Comparison of ENCODE assay signal across 17 mouse cellular contexts in genomic region chr12:16190706-16191105, GRCm38 (mm10).
A peak's percentile ranks its signal among the peaks of the same experiment; 100 is the strongest.
DNase-seq lines count a peak whose midpoint lies in the region; ATAC-seq and TF ChIP-seq lines count a peak whose summit lies in the region.
"Had no signal": no experiment of that assay in that cellular context is flagged by ENCODE, and none has a peak within 500 bp of the region (broad histone marks: within the 10 kb centered on the region; RNA-seq: fewer than 3 reads in every experiment).

No protein-coding gene starts in this region.

- H3K36me3 ChIP-seq in hindbrain, postnatal 0 days (ENCODE audit: insufficient read depth, low read length) = no peaks in the 10 kb centered on the region
- no peaks in the 10 kb centered on the region for H3K36me3 ChIP-seq in hindbrain, embryonic 12.5 days
- H3K36me3 ChIP-seq: G1E; stomach, embryonic 15.5 days had no signal

- no peaks in the 10 kb centered on the region for H3K27me3 ChIP-seq in hindbrain, postnatal 0 days (ENCODE audit: insufficient read depth, low read length)
- no peaks in the 10 kb centered on the region for H3K27me3 ChIP-seq in hindbrain, embryonic 12.5 days
- H3K27me3 ChIP-seq: stomach, embryonic 15.5 days had no signal

- intact Hi-C loops in gastrocnemius, postnatal 14 days (cut with DNase I; ENCODE audit: low total_unique reads) = no loop called here

- TF ChIP-seq CTCF in hindbrain, postnatal 0 days (IDR thresholded peaks at IDR 0.05; ENCODE audit: low read depth) = no peak

- no peak overlapping the region for H3K27ac ChIP-seq in hindbrain, postnatal 0 days
- H3K27ac ChIP-seq in hindbrain, embryonic 12.5 days = no peak overlapping the region
- H3K27ac ChIP-seq: stomach, embryonic 15.5 days had no signal

- 35% methylated on average over 3 of the region's 3 CpGs for WGBS in hindbrain, postnatal 0 days
- WGBS in hindbrain, embryonic 12.5 days = 65% methylated on average over 3 of the region's 3 CpGs

- no peak overlapping the region for H3K4me2 ChIP-seq in hindbrain, postnatal 0 days (ENCODE audit: low read depth, low read length)
- H3K4me2 ChIP-seq in hindbrain, embryonic 12.5 days (replicated peaks) = no peak overlapping the region
- H3K4me2 ChIP-seq: stomach, embryonic 15.5 days had no signal

- ATAC-seq in hindbrain, postnatal 0 days = no peak
- no peak for ATAC-seq in hindbrain, embryonic 12.5 days (ENCODE audit: low FRiP score)
- ATAC-seq: activated CD4-positive, CD25-positive, alpha-beta regulatory T cell, adult 4 months; intestine, postnatal 0 days had no signal

- H3K4me3 ChIP-seq in hindbrain, postnatal 0 days (ENCODE audit: low read length) = no peak overlapping the region
- no peak overlapping the region for H3K4me3 ChIP-seq in hindbrain, embryonic 12.5 days
- H3K4me3 ChIP-seq: stomach, embryonic 15.5 days had no signal

- peak; percentile 63 for DNase-seq in gastrocnemius, adult 18-20 months (ENCODE audit: low spot score)
- no peak for DNase-seq in gastrocnemius, postnatal 14 days
- DNase-seq in hindbrain, postnatal 0 days (ENCODE audit: low spot score) = peak; percentile 22
- peak; percentile 45 for DNase-seq in Muller cell, postnatal 12 days (ENCODE audit: inconsistent ontology term)
- peak; percentile 37 for DNase-seq in thymus, postnatal 0 days (ENCODE audit: low spot score)
- no peak for DNase-seq in adrenal gland, adult (ENCODE audit: inconsistent age in 2 of 2, low spot score in 1 of 2)
- no peak for DNase-seq in right cerebral cortex, postnatal 4 days
- DNase-seq: adrenal gland, postnatal 36 days; cerebellum, postnatal 25 days; kidney, postnatal 14 days; layer of hippocampus, adult 9-11 months; spleen, adult 18-20 months had no signal

- H3K9me3 ChIP-seq in hindbrain, postnatal 0 days (ENCODE audit: low read length) = 0 out of 2 replicates have a peak, but pooled peaks cover 2% of the 10 kb centered on the region
- H3K9me3 ChIP-seq in hindbrain, embryonic 12.5 days (replicated peaks) = no peaks in the 10 kb centered on the region
- H3K9me3 ChIP-seq: G1E; stomach, embryonic 15.5 days had no signal

- no peaks in the 10 kb centered on the region for H3K4me1 ChIP-seq in hindbrain, postnatal 0 days (ENCODE audit: insufficient read depth, low read length)
- 0 out of 2 replicates have a peak, but pooled peaks cover 2% of the 10 kb centered on the region for H3K4me1 ChIP-seq in hindbrain, embryonic 12.5 days
- H3K4me1 ChIP-seq: stomach, embryonic 15.5 days had no signal

- no peak overlapping the region for H3K9ac ChIP-seq in hindbrain, postnatal 0 days (replicated peaks; ENCODE audit: low read length)
- H3K9ac ChIP-seq in hindbrain, embryonic 12.5 days = no peak overlapping the region
- H3K9ac ChIP-seq: stomach, embryonic 15.5 days had no signal

Comparison
In these comparisons a context has a peak if more than half of its experiments do, and no peak if none do; other contexts are left out.
1. DNase-seq: peak in gastrocnemius, adult 18-20 months (single experiment), hindbrain, postnatal 0 days (single experiment), Muller cell, postnatal 12 days (single experiment) and thymus, postnatal 0 days (single experiment); none in gastrocnemius, postnatal 14 days (single experiment), adrenal gland, adult (0 of 2) and right cerebral cortex, postnatal 4 days (single experiment).